Mouse (Mus musculus): ENCODE results near the gene Abtb1.

DNA sequence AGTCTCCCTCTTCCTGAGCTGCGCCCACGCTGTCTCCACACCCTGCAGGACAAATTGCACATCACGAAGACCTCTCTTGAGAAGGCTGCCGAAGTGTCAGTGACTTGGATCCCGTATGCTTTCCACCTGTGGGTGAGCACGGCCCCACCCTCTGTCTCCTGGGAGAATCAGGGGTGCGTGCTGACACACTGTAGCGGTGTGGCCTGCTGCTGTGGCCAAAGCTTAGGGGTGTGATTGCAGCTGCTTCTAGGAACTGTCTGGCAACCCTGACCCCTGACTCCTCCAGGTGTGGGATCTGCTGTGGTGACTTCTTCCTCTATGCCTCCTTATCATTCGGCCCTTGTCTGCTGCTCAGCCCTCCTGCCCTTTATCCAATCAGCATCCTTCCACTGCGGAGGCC lies 28.0 kb downstream of the Abtb1 start:
- TF ChIP-seq POLR2A (IDR thresholded peaks at IDR 0.05; ENCODE audit: insufficient read length, low read depth), result no peak
- no peak for TF ChIP-seq MYOD1 (IDR thresholded peaks at IDR 0.05; ENCODE audit: control insufficient read depth in 1 of 3, insufficient read length in 2 of 3, low read depth in 2 of 3)
- TF ChIP-seq POLR2AphosphoS2 (IDR thresholded peaks at IDR 0.05; ENCODE audit: insufficient read length, low read depth), result no peak
- no peak for TF ChIP-seq TCF12 (IDR thresholded peaks at IDR 0.05; ENCODE audit: insufficient read depth, poor library complexity, severe bottlenecking)
- no peak for TF ChIP-seq E2F4 (IDR thresholded peaks at IDR 0.05; ENCODE audit: insufficient read depth)
- TF ChIP-seq SRF (IDR thresholded peaks at IDR 0.05; ENCODE audit: control insufficient read depth, insufficient read length, low read depth), result no peak
- no peak for TF ChIP-seq USF1 (IDR thresholded peaks at IDR 0.05; ENCODE audit: low read depth)
